Mouse (Mus musculus) C2C12 (cell line): ENCODE results near the gene Pax7. TPM values are rescaled to one million over a fixed set of nuclear protein-coding genes. Genes with fewer than 3 reads are reported as not detected.

ENCODE experiments used
- H3K27me3 ChIP-seq: one replicate; pipeline ENCODE4 v1.6.1; 2011; ENCODE audit not compliant: control insufficient read depth, insufficient read depth, insufficient read length
- H3K36me3 ChIP-seq: one replicate; pipeline ENCODE4 v1.6.1; 2011; ENCODE audit not compliant: control insufficient read depth, insufficient read depth
- H3K4me3 ChIP-seq: one replicate; pipeline ENCODE4 v1.5.1; 2011; ENCODE audit warnings: mild to moderate bottlenecking, control low read depth; ENCODE audit not compliant: poor library complexity, insufficient read depth, severe bottlenecking
- H3K79me2 ChIP-seq: one replicate; pipeline ENCODE4 v1.6.1; 2011; ENCODE audit not compliant: control insufficient read depth, insufficient read depth
- H3K79me3 ChIP-seq: one replicate; pipeline ENCODE4 v1.6.1; 2011; ENCODE audit warnings: low read depth, control low read depth
- H3ac ChIP-seq: one replicate; pipeline ENCODE3; 2011; ENCODE audit warnings: low read depth; ENCODE audit not compliant: control insufficient read depth, insufficient read length
- CEBPB ChIP-seq: IDR thresholded peaks from one replicate; pipeline ENCODE4 v1.6.1; 2011; ENCODE audit warnings: low read depth, mild to moderate bottlenecking, control low read depth, moderate library complexity
- CTCF ChIP-seq: IDR thresholded peaks from one replicate; pipeline ENCODE4 v1.5.1; 2011; ENCODE audit not compliant: control insufficient read depth, insufficient read depth, insufficient read length
- FOSL1 ChIP-seq: IDR thresholded peaks from one replicate; pipeline ENCODE4 v1.8.0; 2011; ENCODE audit warnings: mild to moderate bottlenecking, low read length; ENCODE audit not compliant: poor library complexity, insufficient read depth, severe bottlenecking
- MAX ChIP-seq: IDR thresholded peaks from one replicate; pipeline ENCODE4 v1.6.1; 2011; ENCODE audit warnings: mild to moderate bottlenecking, control low read depth
- MYOD1 ChIP-seq: IDR thresholded peaks from one replicate; pipeline ENCODE4 v1.6.1; 2011; ENCODE audit warnings: low read depth; ENCODE audit not compliant: control insufficient read depth, insufficient read length
- MYOG ChIP-seq: IDR thresholded peaks from one replicate; pipeline ENCODE4 v1.6.1; 2011; ENCODE audit not compliant: control insufficient read depth, insufficient read length; ENCODE audit errors: extremely low read depth
- USF1 ChIP-seq: IDR thresholded peaks from one replicate; pipeline ENCODE4 v1.6.1; 2011; ENCODE audit warnings: low read depth, mild to moderate bottlenecking, control low read depth, moderate library complexity
- polyA plus RNA-seq: library from polyadenylated mRNA; unstranded; fragments of >200 nt; fragmentation: generic; extraction: Trizol; gene quantifications from one replicate; pipeline ENCODE4 v1.2.1, GENCODE M21; 2012; ENCODE audit warnings: missing spikeins

Gene Pax7
- polyA plus RNA-seq, 1 experiment, result 1.1 TPM

DNA sequence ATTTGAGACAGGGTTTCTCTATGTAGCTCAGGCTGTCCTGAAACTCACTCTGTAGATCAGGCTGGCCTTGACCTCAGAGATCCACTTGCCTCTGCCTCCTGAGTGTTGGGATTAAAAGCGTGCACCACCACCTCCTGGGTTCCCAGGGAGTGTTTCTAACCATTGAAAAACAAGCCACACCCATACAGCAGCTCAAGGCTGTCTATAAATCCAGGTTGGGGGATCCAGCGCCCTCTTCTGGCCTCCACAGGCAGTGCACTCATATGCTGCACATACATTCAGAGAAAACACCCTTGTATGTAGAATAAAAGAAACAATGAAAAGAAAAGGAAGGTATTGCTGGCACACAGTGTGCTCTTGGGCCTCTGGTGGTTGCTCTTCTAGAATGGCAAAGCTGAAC lies 106.2 kb downstream of the Pax7 start:
- Histone ChIP-seq H3K79me3 (no peaks in the 10 kb centered on the region), H3K36me3 (no peaks in the 10 kb centered on the region), H3K27me3 (no peaks in the 10 kb centered on the region), H3ac (no peak overlapping the region), H3K79me2 (no peaks in the 10 kb centered on the region), H3K4me3 (no peak overlapping the region)
- TF ChIP-seq MAX (no peak), USF1 (no peak), MYOG (no peak), FOSL1 (no peak), MYOD1 (no peak), CEBPB (no peak), CTCF (no peak)

DNA sequence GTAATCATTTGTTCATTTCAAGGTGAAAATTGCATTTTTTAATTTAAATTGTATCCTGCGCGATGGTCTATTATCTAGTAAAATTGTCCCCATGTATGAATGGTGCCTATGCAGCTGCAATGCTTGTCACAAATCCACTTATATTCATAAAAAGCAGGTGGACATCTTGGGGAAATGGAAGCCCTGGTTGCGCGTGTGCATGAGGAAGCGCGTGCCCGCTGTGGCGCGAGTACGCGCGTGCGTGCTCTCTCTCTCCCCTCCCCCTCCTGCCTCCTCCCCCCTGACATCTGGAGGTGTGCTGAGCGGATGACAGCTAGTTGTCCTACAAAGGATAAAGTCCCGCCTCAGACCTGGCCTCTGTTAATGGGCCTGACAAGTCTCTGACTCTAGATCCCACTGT lies 107.9 kb downstream of the Pax7 start:
- no peaks in the 10 kb centered on the region for H3K79me2 ChIP-seq
- H3K36me3 ChIP-seq, result no peaks in the 10 kb centered on the region
- H3K79me3 ChIP-seq, result no peaks in the 10 kb centered on the region
- no peak overlapping the region for H3K4me3 ChIP-seq
- H3K27me3 ChIP-seq, result no peaks in the 10 kb centered on the region
- no peak for TF ChIP-seq CTCF
- no peak overlapping the region for H3ac ChIP-seq

- TF ChIP-seq USF1, result no peak
- no peak for TF ChIP-seq MYOG
- no peak for TF ChIP-seq CTCF
- TF ChIP-seq MAX, result no peak
- no peak for TF ChIP-seq CEBPB
- no peak for TF ChIP-seq MYOD1
- no peak for TF ChIP-seq FOSL1
- Histone ChIP-seq H3K36me3 (no peaks in the 10 kb centered on the region), H3ac (no peak overlapping the region), H3K79me2 (no peaks in the 10 kb centered on the region), H3K79me3 (no peaks in the 10 kb centered on the region), H3K4me3 (no peak overlapping the region), H3K27me3 (no peaks in the 10 kb centered on the region)
Observed at GRCm38 (mm10) chr4:139724296-139724695, 109.0 kb downstream of the Pax7 start.

- Histone ChIP-seq H3K36me3 (no peaks in the 10 kb centered on the region), H3K79me2 (no peaks in the 10 kb centered on the region), H3K27me3 (no peaks in the 10 kb centered on the region), H3K4me3 (no peak overlapping the region), H3K79me3 (no peaks in the 10 kb centered on the region), H3ac (no peak overlapping the region)
- TF ChIP-seq MYOD1 (peak; percentile 84), CEBPB (no peak), MAX (peak; percentile 27), FOSL1 (no peak)
Observed at GRCm38 (mm10) chr4:139718978-139719377, 114.3 kb downstream of the Pax7 start.

GRCm38 (mm10) chr4:139716477-139717169 lies 116.7 kb downstream of the Pax7 start:
- no peaks in the 10 kb centered on the region for H3K27me3 ChIP-seq
- no peak overlapping the region for H3K4me3 ChIP-seq
- no peaks in the 10 kb centered on the region for H3K79me3 ChIP-seq
- TF ChIP-seq MYOG (no peak), CEBPB (no peak), MAX (no peak), CTCF (no peak), USF1 (no peak), MYOD1 (peak; percentile 62), FOSL1 (peak; percentile 85)
- H3K36me3 ChIP-seq, result no peaks in the 10 kb centered on the region
- peak overlapping the region; percentile 27 for H3ac ChIP-seq
- no peaks in the 10 kb centered on the region for H3K79me2 ChIP-seq

DNA sequence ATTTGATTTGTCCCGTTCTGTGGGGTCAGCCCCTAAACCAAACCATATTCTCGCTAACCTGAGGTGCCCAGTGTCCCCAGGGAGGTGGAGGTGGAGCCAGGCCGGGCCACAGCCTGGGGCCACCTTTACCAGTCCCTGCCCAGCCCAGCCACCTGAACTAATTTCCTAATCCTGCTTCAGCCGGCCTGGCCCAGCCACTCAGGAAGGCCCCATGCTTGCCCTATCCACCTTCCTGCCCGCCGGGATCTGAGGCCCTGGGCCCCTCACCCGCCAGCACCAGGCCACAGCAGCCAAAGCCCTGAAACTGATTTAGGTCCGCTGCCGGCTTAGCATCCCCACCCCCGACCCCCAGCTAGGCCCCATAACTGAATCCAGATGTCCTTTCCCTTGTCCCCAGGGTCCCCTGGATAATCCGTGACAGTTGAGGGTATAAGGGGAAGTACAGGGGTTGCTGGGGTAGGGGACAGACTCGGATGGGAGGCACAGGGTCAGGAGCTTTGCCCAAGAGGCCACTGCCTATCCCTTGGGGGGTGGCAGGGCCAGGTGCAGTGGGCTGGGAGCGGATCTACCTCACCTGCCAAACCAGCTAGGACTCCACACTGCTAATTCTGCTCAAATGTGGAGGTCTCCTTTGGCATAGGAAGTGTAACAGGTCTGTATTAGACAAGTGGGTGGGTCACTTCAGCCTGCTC lies 117.9 kb downstream of the Pax7 start:
- no peak overlapping the region for H3ac ChIP-seq
- H3K79me3 ChIP-seq, result no peaks in the 10 kb centered on the region
- no peak for TF ChIP-seq CEBPB
- no peak for TF ChIP-seq CTCF
- no peak for TF ChIP-seq MAX
- TF ChIP-seq MYOG, result no peak
- TF ChIP-seq USF1, result no peak
- no peak for TF ChIP-seq MYOD1
- TF ChIP-seq FOSL1, result no peak
- no peak overlapping the region for H3K4me3 ChIP-seq
- no peaks in the 10 kb centered on the region for H3K27me3 ChIP-seq
- no peaks in the 10 kb centered on the region for H3K79me2 ChIP-seq
- H3K36me3 ChIP-seq, result no peaks in the 10 kb centered on the region
